Mouse (Mus musculus): ENCODE results near the gene Dclre1a.
"Not testable (repeated sequence)": the region's sequence is repeated elsewhere in the genome, so short reads cannot be mapped to it uniquely, and the experiment has no call there.

The Dclre1a gene

GRCm38 (mm10) chr19:56548230-56549032 lies 409 bp upstream of the Dclre1a start, which contains the start of gene Nhlrc2:
Gene Nhlrc2, plus strand, starts transcription at chr19:56548261.
- peak; percentile 58 to 59 for DNase-seq (ENCODE audit: low spot score in 2 of 2)

- no peak for DNase-seq (ENCODE audit: low spot score in 2 of 2)
Observed at GRCm38 (mm10) chr19:56546031-56546430, 2.0 kb downstream of the Dclre1a start.

- DNase-seq (ENCODE audit: low spot score in 2 of 2): no peak
Observed at GRCm38 (mm10) chr19:56544681-56545388, 3.2 kb downstream of the Dclre1a start.

GRCm38 (mm10) chr19:56543320-56543719 lies 4.7 kb downstream of the Dclre1a start:
- DNase-seq (ENCODE audit: low spot score in 2 of 2): no peak

- no peak for DNase-seq (ENCODE audit: low spot score in 2 of 2)
Observed at GRCm38 (mm10) chr19:56535765-56536164, 12.3 kb downstream of the Dclre1a start.

GRCm38 (mm10) chr19:56535064-56535463 lies 13.0 kb downstream of the Dclre1a start:
- no peak for DNase-seq (ENCODE audit: low spot score in 2 of 2)

- DNase-seq (ENCODE audit: low spot score in 2 of 2): no peak
Observed at GRCm38 (mm10) chr19:56534337-56534736, 13.7 kb downstream of the Dclre1a start.

- DNase-seq (ENCODE audit: low spot score in 2 of 2): no peak
Observed at GRCm38 (mm10) chr19:56533291-56534071, 14.5 kb downstream of the Dclre1a start.

- no peak for DNase-seq (ENCODE audit: low spot score in 2 of 2)
Observed at GRCm38 (mm10) chr19:56531251-56531650, 16.8 kb downstream of the Dclre1a start.

GRCm38 (mm10) chr19:56530529-56530928 lies 17.5 kb downstream of the Dclre1a start:
- DNase-seq (ENCODE audit: low spot score in 2 of 2): not testable (repeated sequence)

GRCm38 (mm10) chr19:56519408-56519807 lies 28.6 kb downstream of the Dclre1a start:
- not testable (repeated sequence) for DNase-seq (ENCODE audit: low spot score in 2 of 2)

GRCm38 (mm10) chr19:56513527-56513926 lies 34.5 kb downstream of the Dclre1a start:
- DNase-seq (ENCODE audit: low spot score in 2 of 2): not testable (repeated sequence)

GRCm38 (mm10) chr19:56511207-56511606 lies 36.8 kb downstream of the Dclre1a start:
- DNase-seq (ENCODE audit: low spot score in 2 of 2): not testable (repeated sequence)

GRCm38 (mm10) chr19:56503525-56503924 lies 44.5 kb downstream of the Dclre1a start:
- not testable (repeated sequence) for DNase-seq (ENCODE audit: low spot score in 2 of 2)

- DNase-seq (ENCODE audit: low spot score in 2 of 2): not testable (repeated sequence)
Observed at GRCm38 (mm10) chr19:56503069-56503468, 45.0 kb downstream of the Dclre1a start.

GRCm38 (mm10) chr19:56494157-56494556 lies 53.9 kb downstream of the Dclre1a start:
- DNase-seq (ENCODE audit: low spot score in 2 of 2): not testable (repeated sequence)

- no peak for DNase-seq (ENCODE audit: low spot score in 2 of 2)
Observed at GRCm38 (mm10) chr19:56489601-56490000, 58.4 kb downstream of the Dclre1a start.

- DNase-seq (ENCODE audit: low spot score in 2 of 2): no peak
Observed at GRCm38 (mm10) chr19:56487339-56487738, 60.7 kb downstream of the Dclre1a start.

- DNase-seq (ENCODE audit: low spot score in 2 of 2): no peak
Observed at GRCm38 (mm10) chr19:56486926-56487325, 61.1 kb downstream of the Dclre1a start.

GRCm38 (mm10) chr19:56485376-56486271 lies 62.4 kb downstream of the Dclre1a start:
- no peak for DNase-seq (ENCODE audit: low spot score in 2 of 2)

All from right cerebral cortex, postnatal 36 days (tissue).